Mouse (Mus musculus): ENCODE results near the gene Ddx31. TPM values are rescaled to one million over a fixed set of nuclear protein-coding genes. Genes with fewer than 3 reads are reported as not detected.

The Ddx31 gene
- polyA plus RNA-seq, 1 experiment: 6.4 TPM

DNA sequence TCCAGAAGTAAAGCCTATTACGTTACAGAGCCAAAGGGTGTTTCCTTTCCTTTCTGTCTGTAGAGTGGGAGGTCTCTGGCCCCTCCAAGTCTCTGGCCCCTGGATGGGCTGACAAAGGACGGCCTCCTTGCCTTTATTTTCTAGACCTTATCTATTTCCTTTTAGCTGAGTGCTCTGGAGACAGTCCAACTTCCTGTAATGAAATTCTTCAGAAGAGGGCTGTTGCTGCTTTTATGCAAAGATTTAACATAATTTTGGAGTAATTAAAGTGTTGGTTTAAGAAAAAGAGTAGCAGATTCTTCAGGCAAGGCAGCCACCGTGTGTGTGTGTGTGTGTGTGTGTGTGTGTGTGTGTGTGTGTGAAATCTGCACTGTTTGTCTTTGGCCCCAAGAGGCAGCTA, 41.8 kb upstream of the Ddx31 start:
- H3K4me3 ChIP-seq: no peak overlapping the region
- no peaks in the 10 kb centered on the region for H3K79me2 ChIP-seq (ENCODE audit: control insufficient read depth, insufficient read depth)
- peaks cover 62% of the 10 kb centered on the region for H3K27me3 ChIP-seq (ENCODE audit: control insufficient read depth, insufficient read depth, insufficient read length)
- H3K4me2 ChIP-seq (ENCODE audit: low read depth): no peak overlapping the region
- no peak for TF ChIP-seq MYOD1 (IDR thresholded peaks at IDR 0.05; ENCODE audit: control insufficient read depth in 1 of 3, insufficient read length in 2 of 3, low read depth in 2 of 3)
- TF ChIP-seq MAX (IDR thresholded peaks at IDR 0.05; ENCODE audit: low read depth): no peak
- no peak for TF ChIP-seq MYOG (IDR thresholded peaks at IDR 0.05; ENCODE audit: control insufficient read depth in 1 of 3, insufficient read depth in 1 of 3, insufficient read length in 2 of 3, low read depth in 2 of 3)
- no peak for TF ChIP-seq TCF3 (IDR thresholded peaks at IDR 0.05; ENCODE audit: insufficient read length, low read depth)
- no peak for TF ChIP-seq E2F4 (IDR thresholded peaks at IDR 0.05; ENCODE audit: insufficient read depth)
- TF ChIP-seq POLR2AphosphoS2 (IDR thresholded peaks at IDR 0.05; ENCODE audit: insufficient read length, low read depth): no peak
- no peak for TF ChIP-seq CEBPB (IDR thresholded peaks at IDR 0.05; ENCODE audit: insufficient read depth, poor library complexity, severe bottlenecking)
- TF ChIP-seq POLR2A (IDR thresholded peaks at IDR 0.05; ENCODE audit: insufficient read length, low read depth): no peak
- no peak for TF ChIP-seq SRF (IDR thresholded peaks at IDR 0.05; ENCODE audit: control insufficient read depth, insufficient read length, low read depth)
- no peak for TF ChIP-seq USF1 (IDR thresholded peaks at IDR 0.05; ENCODE audit: low read depth)
- no peak for TF ChIP-seq REST (IDR thresholded peaks at IDR 0.05; ENCODE audit: insufficient read depth, insufficient read length)
- no peak for TF ChIP-seq TCF12 (IDR thresholded peaks at IDR 0.05; ENCODE audit: insufficient read depth, poor library complexity, severe bottlenecking)
- no peaks in the 10 kb centered on the region for H3K36me3 ChIP-seq (ENCODE audit: control insufficient read depth, insufficient read depth)
- no peak overlapping the region for H3ac ChIP-seq (ENCODE audit: control insufficient read depth, insufficient read length)

- Histone ChIP-seq H3ac (ENCODE audit: control insufficient read depth, insufficient read length) (no peak overlapping the region), H3K4me2 (ENCODE audit: low read depth) (no peak overlapping the region), H3K27me3 (ENCODE audit: control insufficient read depth, insufficient read depth, insufficient read length) (peaks cover 64% of the 10 kb centered on the region), H3K79me2 (ENCODE audit: control insufficient read depth, insufficient read depth) (no peaks in the 10 kb centered on the region), H3K4me3 (no peak overlapping the region), H3K36me3 (ENCODE audit: control insufficient read depth, insufficient read depth) (no peaks in the 10 kb centered on the region)
- no peak for TF ChIP-seq TCF3 (IDR thresholded peaks at IDR 0.05; ENCODE audit: insufficient read length, low read depth)
- TF ChIP-seq SRF (IDR thresholded peaks at IDR 0.05; ENCODE audit: control insufficient read depth, insufficient read length, low read depth): no peak
- no peak for TF ChIP-seq USF1 (IDR thresholded peaks at IDR 0.05; ENCODE audit: low read depth)
- no peak for TF ChIP-seq E2F4 (IDR thresholded peaks at IDR 0.05; ENCODE audit: insufficient read depth)
- no peak for TF ChIP-seq MAX (IDR thresholded peaks at IDR 0.05; ENCODE audit: low read depth)
- TF ChIP-seq POLR2A (IDR thresholded peaks at IDR 0.05; ENCODE audit: insufficient read length, low read depth): no peak
- no peak for TF ChIP-seq CEBPB (IDR thresholded peaks at IDR 0.05; ENCODE audit: insufficient read depth, poor library complexity, severe bottlenecking)
- no peak for TF ChIP-seq POLR2AphosphoS2 (IDR thresholded peaks at IDR 0.05; ENCODE audit: insufficient read length, low read depth)
- TF ChIP-seq MYOD1 (IDR thresholded peaks at IDR 0.05; ENCODE audit: control insufficient read depth in 1 of 3, insufficient read length in 2 of 3, low read depth in 2 of 3): no peak
- no peak for TF ChIP-seq REST (IDR thresholded peaks at IDR 0.05; ENCODE audit: insufficient read depth, insufficient read length)
- no peak for TF ChIP-seq MYOG (IDR thresholded peaks at IDR 0.05; ENCODE audit: control insufficient read depth in 1 of 3, insufficient read depth in 1 of 3, insufficient read length in 2 of 3, low read depth in 2 of 3)
- no peak for TF ChIP-seq TCF12 (IDR thresholded peaks at IDR 0.05; ENCODE audit: insufficient read depth, poor library complexity, severe bottlenecking)
Measured at GRCm38 (mm10) chr2:28799575-28799974, 40.6 kb upstream of the Ddx31 start.

DNA sequence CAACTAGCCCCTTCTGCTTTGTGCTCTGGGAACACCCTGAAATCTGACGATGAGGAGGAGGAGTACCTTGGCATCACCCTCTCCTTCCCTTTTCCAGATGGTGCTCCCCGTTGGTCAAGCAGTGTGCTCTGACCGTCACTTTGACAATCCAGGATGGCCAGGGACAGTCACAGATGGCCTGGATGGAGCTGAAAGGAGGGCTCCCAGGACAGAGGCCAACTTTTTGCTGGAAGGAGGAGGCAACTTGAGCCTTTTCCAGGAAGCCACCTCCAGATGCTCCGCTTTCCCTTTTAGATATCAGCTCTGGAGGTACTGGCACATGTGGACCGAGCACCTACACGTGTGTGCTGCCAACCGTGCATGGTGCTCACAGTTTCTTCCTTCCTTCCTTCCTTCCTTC, 36.8 kb upstream of the Ddx31 start:
- Histone ChIP-seq H3K36me3 (ENCODE audit: control insufficient read depth, insufficient read depth) (no peaks in the 10 kb centered on the region), H3K79me2 (ENCODE audit: control insufficient read depth, insufficient read depth) (no peaks in the 10 kb centered on the region), H3K4me2 (ENCODE audit: low read depth) (no peak overlapping the region), H3ac (ENCODE audit: control insufficient read depth, insufficient read length) (no peak overlapping the region), H3K4me3 (no peak overlapping the region), H3K27me3 (ENCODE audit: control insufficient read depth, insufficient read depth, insufficient read length) (peaks cover 56% of the 10 kb centered on the region)
- TF ChIP-seq CEBPB (IDR thresholded peaks at IDR 0.05; ENCODE audit: insufficient read depth, poor library complexity, severe bottlenecking) (no peak), SRF (IDR thresholded peaks at IDR 0.05; ENCODE audit: control insufficient read depth, insufficient read length, low read depth) (no peak), POLR2A (IDR thresholded peaks at IDR 0.05; ENCODE audit: insufficient read length, low read depth) (no peak), POLR2AphosphoS2 (IDR thresholded peaks at IDR 0.05; ENCODE audit: insufficient read length, low read depth) (no peak)

- peak overlapping the region; percentile 49 for H3K4me2 ChIP-seq (ENCODE audit: low read depth)
- peaks cover 24% of the 10 kb centered on the region for H3K27me3 ChIP-seq (ENCODE audit: control insufficient read depth, insufficient read depth, insufficient read length)
- H3K79me2 ChIP-seq (ENCODE audit: control insufficient read depth, insufficient read depth): no peaks in the 10 kb centered on the region
- no peak overlapping the region for H3K4me3 ChIP-seq
- no peaks in the 10 kb centered on the region for H3K36me3 ChIP-seq (ENCODE audit: control insufficient read depth, insufficient read depth)
- TF ChIP-seq MYOD1 (IDR thresholded peaks at IDR 0.05; ENCODE audit: control insufficient read depth in 1 of 3, insufficient read length in 2 of 3, low read depth in 2 of 3): peak in 2 of 3 experiments; percentile 87 to 95
- no peak for TF ChIP-seq POLR2AphosphoS2 (IDR thresholded peaks at IDR 0.05; ENCODE audit: insufficient read length, low read depth)
- no peak for TF ChIP-seq REST (IDR thresholded peaks at IDR 0.05; ENCODE audit: insufficient read depth, insufficient read length)
- TF ChIP-seq USF1 (IDR thresholded peaks at IDR 0.05; ENCODE audit: low read depth): no peak
- TF ChIP-seq SRF (IDR thresholded peaks at IDR 0.05; ENCODE audit: control insufficient read depth, insufficient read length, low read depth): no peak
- TF ChIP-seq TCF12 (IDR thresholded peaks at IDR 0.05; ENCODE audit: insufficient read depth, poor library complexity, severe bottlenecking): peak; percentile 43
- TF ChIP-seq MYOG (IDR thresholded peaks at IDR 0.05; ENCODE audit: control insufficient read depth in 1 of 3, insufficient read depth in 1 of 3, insufficient read length in 2 of 3, low read depth in 2 of 3): peak; percentile 40 to 88 (median 41)
- TF ChIP-seq TCF3 (IDR thresholded peaks at IDR 0.05; ENCODE audit: insufficient read length, low read depth): no peak
- no peak for TF ChIP-seq POLR2A (IDR thresholded peaks at IDR 0.05; ENCODE audit: insufficient read length, low read depth)
- TF ChIP-seq CEBPB (IDR thresholded peaks at IDR 0.05; ENCODE audit: insufficient read depth, poor library complexity, severe bottlenecking): no peak
- no peak for TF ChIP-seq E2F4 (IDR thresholded peaks at IDR 0.05; ENCODE audit: insufficient read depth)
- no peak overlapping the region for H3ac ChIP-seq (ENCODE audit: control insufficient read depth, insufficient read length)
Measured at GRCm38 (mm10) chr2:28808841-28809240, 31.4 kb upstream of the Ddx31 start.

All from myocyte (in vitro differentiated cells).